Mouse (Mus musculus): Measurements from ENCODE around the gene Morc4. TPM values are rescaled to one million over a fixed set of nuclear protein-coding genes. Genes with fewer than 3 reads are reported as not detected.

The Morc4 gene
- total RNA-seq, 2 experiments from 2014 or later, result 4.9 to 6.1 TPM

Other genes starting within 250 kb of the Morc4 start
- 1 to 10 TPM; 6.0 to 6.6 TPM for gene Tbc1d8b, start 186.7 kb downstream of the Morc4 start, total RNA-seq (2021)
- gene Gm15013, start 157.2 kb downstream of the Morc4 start, total RNA-seq (2021), result not detected
- not detected for gene Ripply1, start 89.3 kb downstream of the Morc4 start, total RNA-seq (2021)
- not detected for gene Cldn2, start 70.8 kb downstream of the Morc4 start, total RNA-seq (2021)
- 10 to 100 TPM in 1 of 2 experiments, 1 to 10 TPM in 1; 7.1 to 10.6 TPM for gene Rbm41, start 126.9 kb upstream of the Morc4 start, total RNA-seq (2021)
- gene Nup62cl, start 191.0 kb upstream of the Morc4 start, total RNA-seq (2021), result not detected
- not detected for gene Pih1h3b, start 191.2 kb upstream of the Morc4 start, total RNA-seq (2021)

All from heart, postnatal 14 days (tissue).